Mouse (Mus musculus) kidney, adult 2 months (tissue): ENCODE results near the gene Tead2.

ENCODE experiments used
- CTCF ChIP-seq: fragments of 200-500 bp; conservative IDR thresholded peaks from 2 replicates; pipeline ENCODE4 v1.5.1; 2011; ENCODE audit warnings: low read depth, mild to moderate bottlenecking, control low read depth, low read length, moderate library complexity, mixed read lengths; ENCODE audit not compliant: insufficient read depth, insufficient read length
- POLR2A ChIP-seq: fragments of 200-500 bp; IDR thresholded peaks from one replicate; pipeline ENCODE4 v1.6.1; 2011; ENCODE audit warnings: low read depth, low read length, control low read depth

GRCm38 (mm10) chr7:45212356-45212755, 3.2 kb upstream of the Tead2 start:
- no peak for TF ChIP-seq CTCF
- no peak for TF ChIP-seq POLR2A
